Mouse (Mus musculus): ENCODE results near the gene Dad1. TPM values are rescaled to one million over a fixed set of nuclear protein-coding genes. Genes with fewer than 3 reads are reported as not detected.
A peak's percentile ranks its signal among the peaks of the same experiment; 100 is the strongest.

Gene Dad1
- 400 and 442 TPM in 2 replicates for polyA plus RNA-seq (2014; fragmentation: Nextera tagmentation; extraction: Ambion mirVana)

DNA sequence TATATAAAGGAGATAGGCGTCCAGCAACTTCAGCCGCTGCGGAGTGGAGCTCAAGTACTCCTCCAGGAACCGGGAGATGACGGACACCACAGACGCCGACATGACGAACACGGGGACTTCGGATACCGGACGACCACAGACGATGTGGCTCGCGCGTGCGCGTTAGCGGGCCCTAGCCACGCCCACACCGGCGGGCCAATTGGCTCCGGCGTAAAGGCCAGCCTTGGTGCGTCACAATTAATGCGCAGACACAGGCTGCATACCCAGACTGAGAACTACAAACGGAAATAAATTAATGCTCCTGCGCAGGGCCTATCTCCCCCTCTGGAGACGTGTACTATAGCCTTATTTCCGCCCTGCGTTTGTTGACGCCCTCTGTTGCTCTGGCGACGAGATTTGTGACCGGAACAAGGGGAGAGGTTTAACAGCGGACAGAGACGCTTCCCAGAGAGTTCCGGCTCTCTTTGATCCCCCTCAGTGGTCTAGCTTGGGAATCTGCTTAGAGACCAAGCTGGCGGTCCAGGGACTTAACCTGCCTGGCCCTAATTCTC is at the start of gene Dad1, which contains the start of gene Abhd4:
Dad1 (minus strand) TSS at position 364 of the 551 bp plus-strand sequence.
Abhd4 (plus strand) TSS at position 448 of the 551 bp plus-strand sequence.
- WGBS, result under 1% methylated on average over 39 of the region's 39 CpGs
- H3K36me3 ChIP-seq (ENCODE audit: control insufficient read depth, insufficient read depth, low read length), result peaks cover 4% of the 10 kb centered on the region; the same call in 1 of the 2 replicates

DNA sequence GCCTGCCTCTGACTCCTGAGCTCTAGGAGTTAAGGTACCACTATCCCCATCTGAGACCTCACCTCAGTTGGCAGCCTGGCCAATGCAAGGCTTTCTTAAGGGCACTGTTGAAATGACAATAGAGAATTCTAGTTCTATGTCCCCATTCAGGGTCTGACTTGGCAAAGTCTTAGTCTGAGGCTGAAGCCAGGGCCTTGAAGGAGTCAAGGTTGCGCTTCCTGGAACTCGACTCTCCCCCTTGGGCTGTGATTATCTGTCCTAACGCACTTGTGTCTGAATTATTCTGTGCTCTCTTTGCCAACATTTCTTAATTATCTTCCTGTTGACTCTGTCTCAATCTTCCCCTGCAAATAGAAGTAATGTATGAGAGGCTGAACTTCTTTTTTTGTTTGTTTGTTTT is 46.8 kb upstream of the Dad1 start:
- Histone ChIP-seq H3K36me3 (ENCODE audit: control insufficient read depth, insufficient read depth, low read length) (no peaks in the 10 kb centered on the region), H3K9ac (ENCODE audit: low read length) (no peak overlapping the region), H3K4me3 (ENCODE audit: control insufficient read depth in 1 of 2, insufficient read depth in 1 of 2, low read depth in 1 of 2, low read length in 2 of 2) (no peak overlapping the region), H3K4me2 (ENCODE audit: low read length) (no peak overlapping the region), H3K27me3 (ENCODE audit: control insufficient read depth, insufficient read depth, low read length) (no peaks in the 10 kb centered on the region), H3K4me1 (ENCODE audit: control insufficient read depth in 2 of 2, insufficient read depth in 2 of 2, low read length in 2 of 2) (no peaks in the 10 kb centered on the region), H3K27ac (replicated peaks in 1 of 2; ENCODE audit: control insufficient read depth in 1 of 2, insufficient read depth in 1 of 2, low read depth in 2 of 2, low read length in 2 of 2) (no peak overlapping the region), H3K9me3 (ENCODE audit: control insufficient read depth, low read length) (peaks cover 3% of the 10 kb centered on the region; the same call in 1 of the 2 replicates)
- no peak for ATAC-seq (ENCODE audit: insufficient number of reproducible peaks, insufficient read depth, low FRiP score, low read depth)
- WGBS, result 82% methylated on average over 3 of the region's 3 CpGs

More for the DNA sequence above, at the start of gene Dad1, which contains the start of gene Abhd4:
- Histone ChIP-seq H3K27ac (replicated peaks in 1 of 2; ENCODE audit: control insufficient read depth in 1 of 2, insufficient read depth in 1 of 2, low read depth in 2 of 2, low read length in 2 of 2) (peak within 1 kb of the TSS; percentile 88 to 97), H3K9ac (ENCODE audit: low read length) (peak within 1 kb of the TSS; percentile 83), H3K4me2 (ENCODE audit: low read length) (peak within 1 kb of the TSS; percentile 70), H3K27me3 (ENCODE audit: control insufficient read depth, insufficient read depth, low read length) (no peaks in the 10 kb centered on the region), H3K4me3 (ENCODE audit: control insufficient read depth in 1 of 2, insufficient read depth in 1 of 2, low read depth in 1 of 2, low read length in 2 of 2) (peak within 1 kb of the TSS; percentile 63 to 72), H3K4me1 (ENCODE audit: control insufficient read depth in 2 of 2, insufficient read depth in 2 of 2, low read length in 2 of 2) (peaks cover 8 to 24% of the 10 kb centered on the region in 2 experiments), H3K9me3 (ENCODE audit: control insufficient read depth, low read length) (no peaks in the 10 kb centered on the region)
- ATAC-seq (ENCODE audit: insufficient number of reproducible peaks, insufficient read depth, low FRiP score, low read depth), result peak; percentile 99

DNA sequence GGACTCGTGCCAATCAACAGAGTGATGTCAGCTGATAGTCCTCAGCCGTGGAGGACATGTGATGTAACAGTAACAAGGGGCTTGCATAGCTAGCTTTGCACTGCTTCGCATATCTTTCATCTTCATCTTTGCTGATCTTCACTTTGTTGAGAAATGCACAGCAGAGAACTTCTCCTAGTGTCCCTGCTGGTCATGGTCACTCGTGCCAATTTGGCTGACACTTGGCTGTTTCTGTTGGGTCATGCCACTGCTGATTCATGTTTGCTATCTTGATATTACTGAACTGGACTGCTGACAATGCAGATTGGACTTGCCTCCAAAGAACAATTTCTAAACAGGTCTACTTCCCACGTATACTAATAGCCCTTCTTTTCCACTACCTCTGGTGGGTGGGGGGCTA is 46.2 kb upstream of the Dad1 start:
- H3K9me3 ChIP-seq (ENCODE audit: control insufficient read depth, low read length), result peaks cover 3% of the 10 kb centered on the region; the same call in 1 of the 2 replicates
- ATAC-seq (ENCODE audit: insufficient number of reproducible peaks, insufficient read depth, low FRiP score, low read depth), result no peak
- WGBS, result 74% methylated on average over 5 of the region's 5 CpGs

GRCm38 (mm10) chr14:54284839-54285238 is 30.9 kb upstream of the Dad1 start, which contains the start of gene Olfr49:
Olfr49 (minus strand) TSS chr14:54284939.
- Histone ChIP-seq H3K9me3 (ENCODE audit: control insufficient read depth, low read length) (no peaks in the 10 kb centered on the region), H3K36me3 (ENCODE audit: control insufficient read depth, insufficient read depth, low read length) (no peaks in the 10 kb centered on the region), H3K4me3 (ENCODE audit: control insufficient read depth in 1 of 2, insufficient read depth in 1 of 2, low read depth in 1 of 2, low read length in 2 of 2) (no peak within 1 kb of the TSS), H3K4me2 (ENCODE audit: low read length) (no peak within 1 kb of the TSS), H3K4me1 (ENCODE audit: control insufficient read depth in 2 of 2, insufficient read depth in 2 of 2, low read length in 2 of 2) (no peaks in the 10 kb centered on the region), H3K27ac (replicated peaks in 1 of 2; ENCODE audit: control insufficient read depth in 1 of 2, insufficient read depth in 1 of 2, low read depth in 2 of 2, low read length in 2 of 2) (no peak within 1 kb of the TSS), H3K27me3 (ENCODE audit: control insufficient read depth, insufficient read depth, low read length) (no peaks in the 10 kb centered on the region; the same call in 1 of the 2 replicates), H3K9ac (ENCODE audit: low read length) (no peak within 1 kb of the TSS)
- WGBS, result 60% methylated on average over 1 of the region's 1 CpGs
- no peak for ATAC-seq (ENCODE audit: insufficient number of reproducible peaks, insufficient read depth, low FRiP score, low read depth)

More for the DNA sequence above, 46.2 kb upstream of the Dad1 start:
- Histone ChIP-seq H3K4me1 (ENCODE audit: control insufficient read depth in 2 of 2, insufficient read depth in 2 of 2, low read length in 2 of 2) (no peaks in the 10 kb centered on the region), H3K9ac (ENCODE audit: low read length) (no peak overlapping the region), H3K36me3 (ENCODE audit: control insufficient read depth, insufficient read depth, low read length) (no peaks in the 10 kb centered on the region), H3K4me3 (ENCODE audit: control insufficient read depth in 1 of 2, insufficient read depth in 1 of 2, low read depth in 1 of 2, low read length in 2 of 2) (no peak overlapping the region), H3K4me2 (ENCODE audit: low read length) (no peak overlapping the region), H3K27ac (replicated peaks in 1 of 2; ENCODE audit: control insufficient read depth in 1 of 2, insufficient read depth in 1 of 2, low read depth in 2 of 2, low read length in 2 of 2) (no peak overlapping the region), H3K27me3 (ENCODE audit: control insufficient read depth, insufficient read depth, low read length) (no peaks in the 10 kb centered on the region)

- Histone ChIP-seq H3K27me3 (ENCODE audit: control insufficient read depth, insufficient read depth, low read length) (no peaks in the 10 kb centered on the region), H3K4me3 (ENCODE audit: control insufficient read depth in 1 of 2, insufficient read depth in 1 of 2, low read depth in 1 of 2, low read length in 2 of 2) (no peak overlapping the region), H3K4me1 (ENCODE audit: control insufficient read depth in 2 of 2, insufficient read depth in 2 of 2, low read length in 2 of 2) (no peaks in the 10 kb centered on the region), H3K36me3 (ENCODE audit: control insufficient read depth, insufficient read depth, low read length) (no peaks in the 10 kb centered on the region), H3K4me2 (ENCODE audit: low read length) (no peak overlapping the region), H3K27ac (replicated peaks in 1 of 2; ENCODE audit: control insufficient read depth in 1 of 2, insufficient read depth in 1 of 2, low read depth in 2 of 2, low read length in 2 of 2) (no peak overlapping the region), H3K9me3 (ENCODE audit: control insufficient read depth, low read length) (no peaks in the 10 kb centered on the region), H3K9ac (ENCODE audit: low read length) (no peak overlapping the region)
- ATAC-seq (ENCODE audit: insufficient number of reproducible peaks, insufficient read depth, low FRiP score, low read depth), result no peak
- WGBS, result 70% methylated on average over 2 of the region's 2 CpGs
Observed at GRCm38 (mm10) chr14:54276446-54276845, 22.5 kb upstream of the Dad1 start.

DNA sequence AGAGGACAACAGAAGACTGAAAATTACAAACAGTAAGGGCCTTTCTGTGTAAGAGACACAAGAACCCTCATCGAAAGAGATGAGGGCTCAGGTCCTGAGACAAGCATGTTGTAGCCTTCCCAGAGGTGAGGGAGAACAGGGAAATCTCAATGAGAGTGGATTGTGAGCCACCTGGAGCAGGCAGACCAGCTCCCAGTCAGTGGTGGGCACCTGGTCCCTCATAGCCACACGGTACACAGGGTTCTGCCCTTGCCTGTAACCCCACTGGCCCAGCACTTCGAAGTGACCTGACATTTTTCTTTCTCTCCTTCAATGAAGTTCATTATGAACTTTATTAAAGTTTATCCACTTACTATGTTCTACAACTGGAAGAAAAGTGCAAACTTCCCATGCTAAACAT is 18.8 kb upstream of the Dad1 start:
- Histone ChIP-seq H3K36me3 (ENCODE audit: control insufficient read depth, insufficient read depth, low read length) (peaks cover 21% of the 10 kb centered on the region), H3K27ac (replicated peaks in 1 of 2; ENCODE audit: control insufficient read depth in 1 of 2, insufficient read depth in 1 of 2, low read depth in 2 of 2, low read length in 2 of 2) (no peak overlapping the region), H3K4me1 (ENCODE audit: control insufficient read depth in 2 of 2, insufficient read depth in 2 of 2, low read length in 2 of 2) (no peaks in the 10 kb centered on the region), H3K9ac (ENCODE audit: low read length) (no peak overlapping the region), H3K4me2 (ENCODE audit: low read length) (no peak overlapping the region), H3K27me3 (ENCODE audit: control insufficient read depth, insufficient read depth, low read length) (no peaks in the 10 kb centered on the region), H3K4me3 (ENCODE audit: control insufficient read depth in 1 of 2, insufficient read depth in 1 of 2, low read depth in 1 of 2, low read length in 2 of 2) (no peak overlapping the region), H3K9me3 (ENCODE audit: control insufficient read depth, low read length) (no peaks in the 10 kb centered on the region)
- ATAC-seq (ENCODE audit: insufficient number of reproducible peaks, insufficient read depth, low FRiP score, low read depth), result no peak
- 95% methylated on average over 3 of the region's 3 CpGs for WGBS

- WGBS, result 87% methylated on average over 3 of the region's 3 CpGs
- H3K36me3 ChIP-seq (ENCODE audit: control insufficient read depth, insufficient read depth, low read length), result peaks cover 27% of the 10 kb centered on the region
- no peak overlapping the region for H3K4me2 ChIP-seq (ENCODE audit: low read length)
- no peak overlapping the region for H3K27ac ChIP-seq (replicated peaks in 1 of 2; ENCODE audit: control insufficient read depth in 1 of 2, insufficient read depth in 1 of 2, low read depth in 2 of 2, low read length in 2 of 2)
- H3K4me1 ChIP-seq (ENCODE audit: control insufficient read depth in 2 of 2, insufficient read depth in 2 of 2, low read length in 2 of 2), result no peaks in the 10 kb centered on the region
- no peak overlapping the region for H3K4me3 ChIP-seq (ENCODE audit: control insufficient read depth in 1 of 2, insufficient read depth in 1 of 2, low read depth in 1 of 2, low read length in 2 of 2)
- no peak overlapping the region for H3K9ac ChIP-seq (ENCODE audit: low read length)
- H3K27me3 ChIP-seq (ENCODE audit: control insufficient read depth, insufficient read depth, low read length), result no peaks in the 10 kb centered on the region
- no peaks in the 10 kb centered on the region for H3K9me3 ChIP-seq (ENCODE audit: control insufficient read depth, low read length)
- no peak for ATAC-seq (ENCODE audit: insufficient number of reproducible peaks, insufficient read depth, low FRiP score, low read depth)
Observed at GRCm38 (mm10) chr14:54271976-54272606, 18.2 kb upstream of the Dad1 start.

Data from heart, embryonic 14.5 days (tissue).